Mouse (Mus musculus) lung, embryonic 15.5 days (tissue): ENCODE data around the gene Gm9573. TPM values are rescaled to one million over a fixed set of nuclear protein-coding genes. Genes with fewer than 3 reads are reported as not detected.

Experiments used
- ATAC-seq: fragments of 200-750 bp; cut with Nextera tagmentation; 2 replicates; pipeline ENCODE4 v1.8.0; 2017; ENCODE audit warnings: moderate number of reproducible peaks, borderline replicate concordance; ENCODE audit not compliant: low FRiP score, low TSS enrichment; ENCODE audit errors: extremely low read depth
- H3K27ac ChIP-seq: fragments of 300-500 bp; sonication (generic); 2 replicates; pipeline ENCODE4 v1.5.1; 2015; ENCODE audit warnings: moderate library complexity, mild to moderate bottlenecking, inconsistent platforms
- H3K27me3 ChIP-seq: fragments of 300-500 bp; sonication (generic); 2 replicates; pipeline ENCODE4 v1.6.1; 2015; ENCODE audit warnings: inconsistent platforms
- H3K36me3 ChIP-seq: fragments of 300-500 bp; sonication (generic); 2 replicates; pipeline ENCODE4 v1.6.1; 2015; ENCODE audit warnings: inconsistent platforms
- H3K4me1 ChIP-seq: fragments of 300-500 bp; sonication (generic); 2 replicates; pipeline ENCODE4 v1.6.1; 2015; ENCODE audit warnings: inconsistent platforms
- H3K4me2 ChIP-seq: fragments of 300-500 bp; sonication (generic); 2 replicates; pipeline ENCODE4 v1.6.1; 2015; ENCODE audit warnings: inconsistent platforms, mild to moderate bottlenecking, moderate library complexity
- H3K4me3 ChIP-seq: fragments of 300-500 bp; sonication (generic); 2 replicates; pipeline ENCODE4 v1.5.1; 2015; ENCODE audit warnings: mild to moderate bottlenecking, inconsistent platforms
- H3K9ac ChIP-seq: fragments of 300-500 bp; sonication (generic); 2 replicates; pipeline ENCODE4 v1.6.1; 2015; ENCODE audit warnings: inconsistent platforms
- H3K9me3 ChIP-seq: fragments of 300-500 bp; sonication (generic); 2 replicates; pipeline ENCODE4 v1.6.1; 2016; ENCODE audit warnings: inconsistent platforms
- WGBS: fragments of 180-500 bp; shearing (Covaris S2); methylation state at CpG from one replicate; pipeline ENCODE4 v1.1.7; 2015; 5-methylcytosine and 5-hydroxymethylcytosine counted together
- polyA plus RNA-seq: library from polyadenylated mRNA; unstranded; fragments of >200 nt; fragmentation: Nextera tagmentation; extraction: Ambion mirVana; gene quantifications from 2 replicates; pipeline ENCODE4 v1.2.1, GENCODE M21; 2015

Gene Gm9573
- polyA plus RNA-seq, 1 experiment from 2014 or later = not detected

GRCm38 (mm10) chr17:35639352-35639751 is 12.9 kb upstream of the Gm9573 start:
- Histone ChIP-seq H3K4me3 (peak overlapping the region; percentile 13; the same call in 1 of the 2 replicates), H3K27me3 (peaks cover 5% of the 10 kb centered on the region; the same call in 1 of the 2 replicates), H3K27ac (peak overlapping the region; percentile 91), H3K9ac (no peak overlapping the region), H3K36me3 (no peaks in the 10 kb centered on the region), H3K9me3 (no peaks in the 10 kb centered on the region), H3K4me2 (peak overlapping the region; percentile 49), H3K4me1 (peaks cover 40% of the 10 kb centered on the region)
- WGBS = 52% methylated on average over 6 of the region's 6 CpGs
- ATAC-seq = no peak

GRCm38 (mm10) chr17:35638475-35639190 is 12.2 kb upstream of the Gm9573 start:
- 13% methylated on average over 14 of the region's 14 CpGs for WGBS
- Histone ChIP-seq H3K27me3 (peaks cover 5% of the 10 kb centered on the region; the same call in 1 of the 2 replicates), H3K9ac (0 out of 2 replicates have a peak overlapping the region, but pooled peaks have one; percentile 14), H3K4me2 (peak overlapping the region; percentile 49), H3K4me1 (peaks cover 43% of the 10 kb centered on the region), H3K27ac (peak overlapping the region; percentile 91), H3K36me3 (no peaks in the 10 kb centered on the region), H3K4me3 (peak overlapping the region; percentile 13; the same call in 1 of the 2 replicates), H3K9me3 (no peaks in the 10 kb centered on the region)
- peak; percentile 90 for ATAC-seq

DNA sequence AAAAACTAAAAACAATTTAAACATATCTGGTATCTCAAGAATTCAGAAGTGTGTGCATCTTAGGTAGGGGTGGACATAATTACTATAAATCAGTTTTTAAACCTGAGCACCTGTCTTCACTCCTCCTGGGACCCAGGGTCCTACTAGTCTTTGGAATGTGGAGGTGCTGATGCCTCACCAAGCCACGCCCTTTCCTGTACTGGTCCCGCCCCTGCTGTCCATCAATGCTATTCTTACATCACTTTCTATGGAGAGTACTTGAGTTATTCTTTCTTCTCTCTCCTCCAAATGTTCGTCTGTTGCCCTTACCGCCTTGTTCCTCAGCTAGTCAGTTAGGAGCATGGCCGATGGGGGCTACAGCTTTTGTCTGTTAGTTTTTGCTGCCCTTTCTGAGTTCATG is 9.9 kb upstream of the Gm9573 start:
- no peaks in the 10 kb centered on the region for H3K9me3 ChIP-seq
- H3K27me3 ChIP-seq = peaks cover 5% of the 10 kb centered on the region; the same call in 1 of the 2 replicates
- H3K27ac ChIP-seq = peak overlapping the region; percentile 91
- H3K9ac ChIP-seq = no peak overlapping the region
- WGBS = 30% methylated on average over 5 of the region's 5 CpGs
- peak overlapping the region; percentile 44; the same call in 1 of the 2 replicates for H3K4me3 ChIP-seq
- ATAC-seq = no peak; the same call in 1 of the 2 replicates
- peaks cover 43% of the 10 kb centered on the region for H3K4me1 ChIP-seq
- H3K4me2 ChIP-seq = peak overlapping the region; percentile 76
- no peaks in the 10 kb centered on the region for H3K36me3 ChIP-seq

DNA sequence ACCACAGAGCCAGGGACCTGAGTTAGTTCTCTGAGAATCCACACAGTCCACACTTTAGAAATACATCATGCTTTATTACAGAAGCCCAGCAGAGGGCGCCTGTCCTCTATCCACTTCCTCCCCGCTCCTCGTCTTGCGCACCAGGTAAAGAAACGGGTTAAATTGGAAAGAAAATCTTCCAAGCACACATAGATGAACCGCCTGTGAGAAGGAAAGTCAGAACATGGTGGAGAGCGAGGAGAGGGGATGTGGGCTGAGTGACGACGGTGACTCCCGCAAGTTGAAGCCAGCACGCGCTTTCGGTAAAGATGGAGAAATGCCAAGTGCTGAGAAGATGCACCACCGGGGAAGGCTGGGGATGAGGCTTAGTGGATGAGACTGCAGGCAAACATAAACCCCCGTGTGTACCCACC is 9.3 kb upstream of the Gm9573 start:
- Histone ChIP-seq H3K4me2 (peak overlapping the region; percentile 76), H3K27me3 (peaks cover 5% of the 10 kb centered on the region; the same call in 1 of the 2 replicates), H3K27ac (peak overlapping the region; percentile 91), H3K4me1 (peaks cover 43% of the 10 kb centered on the region), H3K9me3 (no peaks in the 10 kb centered on the region), H3K4me3 (peak overlapping the region; percentile 44), H3K36me3 (no peaks in the 10 kb centered on the region), H3K9ac (0 out of 2 replicates have a peak overlapping the region, but pooled peaks have one; percentile 34)
- no peak; the same call in 1 of the 2 replicates for ATAC-seq
- WGBS = under 1% methylated on average over 15 of the region's 15 CpGs

DNA sequence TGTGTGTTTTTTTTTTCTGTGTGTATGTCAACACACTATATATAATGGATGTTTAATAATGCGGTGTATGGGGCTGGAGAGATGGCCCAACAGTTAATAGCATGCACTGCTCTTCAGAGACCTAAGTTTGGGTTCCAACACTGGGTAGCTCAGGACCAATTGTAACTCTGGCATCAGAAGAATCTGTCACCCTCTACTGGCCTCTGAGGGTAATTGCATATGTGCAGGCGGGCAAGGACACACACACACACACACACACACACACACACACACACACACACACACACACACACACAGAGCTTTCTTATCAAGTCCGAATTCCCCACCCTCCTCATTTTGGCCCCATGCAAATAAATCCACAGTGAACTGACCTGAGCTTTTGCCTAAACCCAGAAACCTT is 8.8 kb upstream of the Gm9573 start:
- H3K9me3 ChIP-seq = no peaks in the 10 kb centered on the region
- WGBS = 75% methylated on average over 3 of the region's 3 CpGs

GRCm38 (mm10) chr17:35633992-35634391 is 7.6 kb upstream of the Gm9573 start:
- Histone ChIP-seq H3K36me3 (no peaks in the 10 kb centered on the region), H3K9me3 (no peaks in the 10 kb centered on the region), H3K4me2 (no peak overlapping the region), H3K27me3 (peaks cover 5% of the 10 kb centered on the region; the same call in 1 of the 2 replicates), H3K9ac (no peak overlapping the region), H3K27ac (peak overlapping the region; percentile 44; the same call in 1 of the 2 replicates), H3K4me1 (peaks cover 33% of the 10 kb centered on the region), H3K4me3 (no peak overlapping the region)
- no peak for ATAC-seq
- 9% methylated on average over 1 of the region's 1 CpGs for WGBS

More for the DNA sequence above, 8.8 kb upstream of the Gm9573 start:
- Histone ChIP-seq H3K27me3 (peaks cover 5% of the 10 kb centered on the region; the same call in 1 of the 2 replicates), H3K36me3 (no peaks in the 10 kb centered on the region), H3K27ac (peak overlapping the region; percentile 31; the same call in 1 of the 2 replicates), H3K9ac (no peak overlapping the region), H3K4me3 (no peak overlapping the region), H3K4me2 (peak overlapping the region; percentile 76; the same call in 1 of the 2 replicates), H3K4me1 (peaks cover 43% of the 10 kb centered on the region)
- no peak for ATAC-seq

DNA sequence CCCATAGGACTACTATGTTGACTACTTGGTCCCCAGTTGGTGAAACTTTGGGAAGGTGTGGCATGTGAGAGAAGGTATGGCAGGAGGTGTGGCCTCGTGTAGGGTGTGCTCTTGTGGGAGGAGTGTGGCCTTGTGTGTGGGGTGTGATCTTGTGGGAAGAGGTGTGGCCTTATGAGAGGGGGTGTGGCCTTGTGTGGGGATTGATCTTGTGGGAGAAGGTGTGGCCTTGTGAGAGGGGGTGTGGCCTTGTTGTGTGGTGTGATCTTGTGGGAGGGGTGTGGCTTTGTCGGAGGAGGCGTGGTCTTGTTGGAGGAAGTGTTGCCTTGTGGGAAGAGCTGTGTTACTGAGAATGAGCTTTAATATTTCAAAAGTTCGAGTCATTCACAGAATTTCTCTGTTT is 9.3 kb downstream of the Gm9573 start:
- Histone ChIP-seq H3K27ac (no peak overlapping the region), H3K9ac (no peak overlapping the region), H3K36me3 (no peaks in the 10 kb centered on the region), H3K9me3 (no peaks in the 10 kb centered on the region), H3K27me3 (no peaks in the 10 kb centered on the region), H3K4me1 (no peaks in the 10 kb centered on the region), H3K4me3 (no peak overlapping the region), H3K4me2 (no peak overlapping the region)
- ATAC-seq = no peak
- WGBS = 76% methylated on average over 4 of the region's 4 CpGs

- Histone ChIP-seq H3K27me3 (no peaks in the 10 kb centered on the region), H3K27ac (no peak overlapping the region), H3K9ac (no peak overlapping the region), H3K4me1 (no peaks in the 10 kb centered on the region), H3K36me3 (no peaks in the 10 kb centered on the region), H3K4me3 (no peak overlapping the region), H3K9me3 (no peaks in the 10 kb centered on the region), H3K4me2 (0 out of 2 replicates have a peak overlapping the region, but pooled peaks have one; percentile 26)
- no peak for ATAC-seq
- WGBS = 23% methylated on average over 8 of the region's 8 CpGs
These were observed 24.6 kb downstream of the Gm9573 start for GRCm38 (mm10) chr17:35601736-35602354.

DNA sequence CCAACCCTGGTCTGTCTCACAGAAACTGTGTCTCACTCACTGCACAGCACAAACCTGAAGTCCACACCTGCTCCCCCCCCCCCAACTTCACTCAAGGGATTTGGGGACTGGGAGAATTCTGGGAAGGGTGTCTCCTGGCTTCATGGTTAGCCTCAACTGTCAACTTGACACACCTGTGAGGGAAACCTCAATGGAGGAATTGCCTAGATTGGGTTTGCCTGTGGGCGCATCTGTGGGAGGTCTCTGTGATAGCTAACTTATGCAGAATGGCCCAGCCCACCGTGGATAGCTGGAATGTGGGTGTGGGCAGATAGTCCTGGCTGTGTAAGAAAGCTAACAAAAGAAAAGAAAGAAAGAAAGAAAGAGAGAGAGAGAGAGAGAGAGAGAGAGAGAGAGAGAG is 25.2 kb downstream of the Gm9573 start, which contains the start of gene Sfta2:
Gene Sfta2, plus strand, starts transcription at position 301 of the 400 bp plus-strand sequence.
- WGBS = 44% methylated on average over 2 of the region's 2 CpGs
- ATAC-seq = no peak
- no peaks in the 10 kb centered on the region for H3K9me3 ChIP-seq

DNA sequence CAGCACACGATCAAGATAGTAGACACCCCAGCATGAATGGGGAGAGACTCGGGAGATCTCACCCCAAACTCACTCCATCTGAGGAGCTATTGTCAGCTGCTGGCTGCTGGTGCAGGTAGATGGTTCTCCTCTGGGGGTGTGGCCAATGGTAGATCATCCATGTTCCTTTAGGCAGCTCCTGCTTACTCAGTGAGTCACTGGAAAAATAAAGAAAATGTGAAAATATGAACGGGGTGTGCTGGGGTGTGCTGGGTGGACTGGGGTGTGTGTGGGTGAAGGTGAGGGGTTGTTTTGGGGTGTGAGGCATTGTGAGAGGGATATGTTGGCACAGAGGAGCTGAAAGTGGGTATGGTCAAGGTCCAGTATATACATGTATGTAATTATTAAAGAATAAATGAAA is 29.0 kb downstream of the Gm9573 start:
- Histone ChIP-seq H3K9me3 (no peaks in the 10 kb centered on the region), H3K27me3 (no peaks in the 10 kb centered on the region), H3K4me1 (no peaks in the 10 kb centered on the region), H3K27ac (no peak overlapping the region), H3K4me2 (no peak overlapping the region), H3K36me3 (no peaks in the 10 kb centered on the region), H3K4me3 (no peak overlapping the region), H3K9ac (no peak overlapping the region)
- ATAC-seq = no peak
- 94% methylated on average over 3 of the region's 3 CpGs for WGBS

More for the DNA sequence above, 25.2 kb downstream of the Gm9573 start, which contains the start of gene Sfta2:
- Histone ChIP-seq H3K27me3 (no peaks in the 10 kb centered on the region), H3K9ac (no peak within 1 kb of the TSS), H3K36me3 (no peaks in the 10 kb centered on the region), H3K4me2 (0 out of 2 replicates have a peak within 1 kb of the TSS, but pooled peaks have one; percentile 26), H3K27ac (no peak within 1 kb of the TSS), H3K4me1 (no peaks in the 10 kb centered on the region), H3K4me3 (no peak within 1 kb of the TSS)

GRCm38 (mm10) chr17:35594456-35594855 is 32.0 kb downstream of the Gm9573 start:
- no peaks in the 10 kb centered on the region for H3K4me1 ChIP-seq
- H3K9ac ChIP-seq = no peak overlapping the region
- WGBS = 80% methylated on average over 7 of the region's 7 CpGs
- no peaks in the 10 kb centered on the region for H3K36me3 ChIP-seq
- no peaks in the 10 kb centered on the region for H3K27me3 ChIP-seq
- H3K4me2 ChIP-seq = no peak overlapping the region
- no peak for ATAC-seq
- no peaks in the 10 kb centered on the region for H3K9me3 ChIP-seq
- no peak overlapping the region for H3K27ac ChIP-seq
- no peak overlapping the region for H3K4me3 ChIP-seq

DNA sequence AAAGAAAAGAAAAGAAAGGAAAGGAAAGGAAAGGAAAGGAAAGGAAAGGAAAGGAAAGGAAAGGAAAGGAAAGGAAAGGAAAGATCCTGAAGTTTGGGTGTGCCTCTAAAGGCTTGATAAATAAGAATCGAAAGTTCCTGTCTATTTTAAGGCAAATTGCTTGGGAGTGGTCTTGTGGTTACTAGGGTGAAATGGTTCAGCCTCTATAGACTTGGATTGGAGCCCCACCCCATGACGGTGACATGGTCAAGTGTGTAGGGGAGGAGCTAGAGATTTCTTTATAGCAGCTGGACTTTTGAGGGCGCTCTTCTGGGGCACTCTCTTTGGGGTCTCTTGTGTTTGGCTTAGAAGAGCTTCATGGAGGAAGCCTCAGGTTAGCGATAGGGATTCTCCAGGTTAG is 32.7 kb downstream of the Gm9573 start:
- no peak overlapping the region for H3K4me3 ChIP-seq
- H3K9me3 ChIP-seq = no peaks in the 10 kb centered on the region
- no peak overlapping the region for H3K27ac ChIP-seq
- no peaks in the 10 kb centered on the region for H3K4me1 ChIP-seq
- 36% methylated on average over 4 of the region's 4 CpGs for WGBS
- H3K27me3 ChIP-seq = no peaks in the 10 kb centered on the region
- ATAC-seq = no peak
- H3K9ac ChIP-seq = no peak overlapping the region
- H3K36me3 ChIP-seq = no peaks in the 10 kb centered on the region
- H3K4me2 ChIP-seq = no peak overlapping the region
